Mouse (Mus musculus): ENCODE measurements around the gene Spert.

Spert gene

DNA sequence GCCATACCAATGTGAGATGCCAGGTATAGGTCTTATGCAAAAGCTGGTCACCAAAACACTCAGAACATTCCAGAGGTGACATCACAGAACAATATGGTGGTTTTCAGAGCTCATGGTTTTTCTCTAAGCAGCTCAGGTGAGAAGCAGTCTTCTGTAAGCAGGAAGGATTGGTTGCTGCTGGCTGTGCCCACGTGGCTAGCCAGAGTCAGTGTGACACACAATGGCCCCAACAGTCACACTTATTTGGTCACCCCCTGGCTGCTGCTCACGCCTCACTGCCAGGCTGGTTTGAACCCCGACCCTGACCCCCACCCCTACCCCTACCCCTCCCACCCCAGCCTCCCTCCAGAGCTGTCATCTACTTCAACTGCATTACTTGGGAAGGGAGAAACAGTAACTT lies at the start of gene Spert:
Gene Spert, minus strand, starts transcription at position 139 of the 400 bp plus-strand sequence.
- DNase-seq (ENCODE audit: low read depth, low spot score), result no peak

DNA sequence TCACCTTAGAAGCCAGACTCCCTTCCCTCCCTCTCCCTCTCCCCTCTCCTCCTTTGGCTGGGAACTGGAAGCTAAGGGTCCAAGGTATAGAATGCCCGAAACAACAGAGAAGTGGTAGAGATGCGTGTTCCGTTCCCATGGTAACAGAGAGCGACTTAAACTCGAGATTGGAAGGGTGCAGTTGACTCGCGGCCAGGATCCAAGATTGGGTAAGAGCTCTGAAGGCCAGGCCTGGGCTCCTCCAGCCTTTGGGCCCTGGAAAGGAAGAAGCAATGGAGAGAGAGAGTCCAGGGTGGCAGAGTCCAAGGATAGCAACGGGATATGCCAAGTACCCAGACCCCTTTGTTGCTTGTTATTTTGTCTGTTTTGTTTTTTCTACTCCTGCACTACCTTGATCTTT lies 49.2 kb upstream of the Spert start, which contains the start of gene Erich6b:
Gene Erich6b, plus strand, starts transcription at position 180 of the 400 bp plus-strand sequence.
- DNase-seq (ENCODE audit: low read depth, low spot score), result no peak

DNA sequence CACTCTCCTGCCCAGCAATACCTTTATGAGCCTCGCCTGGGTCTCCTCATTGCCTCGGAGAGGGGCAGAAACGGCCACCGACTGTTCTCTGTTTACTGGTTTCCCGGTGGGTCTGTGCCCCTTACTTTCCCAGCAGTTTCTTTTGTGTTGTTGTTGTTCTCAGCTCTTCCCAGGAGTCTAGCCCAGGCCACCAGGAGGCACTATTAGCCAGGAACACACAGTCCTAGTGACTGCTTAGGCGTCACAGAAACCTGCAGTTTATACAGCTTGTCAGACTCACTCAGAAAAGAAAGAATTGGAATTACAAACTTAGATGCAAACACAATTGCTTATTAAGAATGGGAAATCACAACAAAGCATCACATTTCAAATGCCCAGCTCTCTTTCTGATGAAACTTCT lies 48.5 kb upstream of the Spert start:
- DNase-seq (ENCODE audit: low read depth, low spot score), result no peak

DNA sequence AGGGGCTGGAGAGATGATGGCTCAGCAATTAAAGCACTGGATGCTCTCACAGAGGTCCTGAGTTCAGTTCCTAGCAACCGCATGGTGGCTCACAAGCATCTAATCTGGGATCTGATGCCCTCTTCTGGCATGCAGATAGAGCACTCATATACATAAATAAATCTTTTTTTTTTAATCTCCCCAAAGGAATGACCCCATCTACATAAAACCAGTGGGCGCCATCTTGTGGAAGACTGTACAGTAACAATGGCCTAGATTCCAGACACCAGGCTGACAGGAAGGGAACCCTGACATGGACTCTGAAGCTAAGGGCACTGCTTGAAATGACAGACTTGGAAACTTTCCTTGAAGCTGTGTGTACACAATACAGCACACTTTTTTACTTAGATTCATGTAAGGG lies 47.9 kb upstream of the Spert start:
- DNase-seq (ENCODE audit: low read depth, low spot score), result no peak

DNA sequence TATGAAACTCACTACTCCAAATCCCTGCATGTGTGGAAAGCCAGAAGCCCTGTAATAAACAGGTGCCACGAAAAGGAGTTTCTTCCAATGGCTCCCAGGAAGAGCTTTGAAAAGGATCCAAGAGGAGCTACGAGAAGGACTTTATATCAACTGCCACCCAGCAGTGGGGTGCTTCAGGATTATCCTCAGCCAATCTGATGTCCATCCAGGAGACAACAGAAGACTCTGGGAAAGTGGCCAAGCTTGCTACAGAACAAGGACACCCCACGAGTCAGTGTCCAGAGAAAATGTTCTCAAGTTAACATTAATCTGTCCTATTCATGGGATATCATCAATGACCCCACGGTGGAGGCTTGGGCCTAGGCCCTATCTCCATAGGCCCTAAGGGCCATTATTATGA lies 44.7 kb upstream of the Spert start:
- no peak for DNase-seq (ENCODE audit: low read depth, low spot score)

DNA sequence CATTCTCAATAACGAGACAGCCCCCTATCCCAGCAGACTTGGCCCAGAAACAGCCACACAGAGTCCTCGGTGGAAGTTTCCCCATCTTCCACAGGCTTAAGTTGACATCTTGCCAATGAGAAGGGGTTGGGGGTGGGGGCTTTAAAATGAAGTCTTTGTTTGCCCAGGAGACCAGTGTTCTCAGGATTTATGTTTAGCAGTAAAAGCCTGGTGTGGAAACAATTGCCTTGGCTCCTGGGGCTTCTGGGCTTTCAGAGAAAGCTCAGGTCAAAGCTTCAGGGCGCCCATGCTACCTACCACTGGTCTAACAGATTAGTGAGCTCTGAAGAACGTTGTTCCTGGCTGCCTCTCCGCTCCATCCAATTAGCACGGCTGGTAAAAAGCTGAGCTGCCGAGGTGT lies 43.2 kb upstream of the Spert start:
- no peak for DNase-seq (ENCODE audit: low read depth, low spot score)

DNA sequence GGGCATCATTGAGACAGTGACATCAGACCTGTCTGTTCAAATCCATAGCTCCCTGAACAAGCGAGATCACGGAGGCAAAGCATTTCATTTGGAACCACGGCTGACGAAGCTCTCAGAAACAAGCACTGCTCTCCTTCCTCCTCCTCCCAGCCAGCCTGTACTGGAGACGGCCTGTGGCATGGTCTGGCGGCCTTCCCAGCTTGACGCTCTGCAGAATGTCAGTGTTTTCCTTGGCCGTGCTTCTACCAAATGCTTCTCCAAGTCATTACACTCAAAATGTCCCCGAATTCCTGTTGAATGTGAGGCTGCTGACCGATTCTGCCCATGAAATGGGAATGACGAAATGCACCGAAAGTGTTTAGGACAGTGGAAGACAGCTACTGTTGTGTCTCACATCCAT lies 42.4 kb upstream of the Spert start:
- DNase-seq (ENCODE audit: low read depth, low spot score), result no peak

DNA sequence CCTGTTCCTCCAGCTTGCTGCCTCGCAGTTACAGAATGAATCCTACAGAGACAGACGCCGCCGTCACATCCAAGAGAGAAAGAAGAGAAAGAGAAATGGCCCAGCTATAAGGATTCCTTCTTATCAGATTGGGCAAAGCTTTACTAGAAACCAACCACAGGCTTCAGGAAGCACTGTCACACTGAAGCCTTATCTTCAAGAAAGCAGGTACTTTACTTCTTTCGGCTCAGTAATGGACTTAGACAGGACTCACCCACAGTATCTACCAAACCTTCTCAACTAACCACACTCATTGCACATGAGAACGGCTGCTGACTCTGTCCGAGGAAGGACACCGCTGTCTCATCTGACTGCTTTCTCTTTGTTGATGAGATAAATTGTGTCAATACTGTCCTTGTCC lies 36.0 kb upstream of the Spert start:
- DNase-seq (ENCODE audit: low read depth, low spot score), result no peak

DNA sequence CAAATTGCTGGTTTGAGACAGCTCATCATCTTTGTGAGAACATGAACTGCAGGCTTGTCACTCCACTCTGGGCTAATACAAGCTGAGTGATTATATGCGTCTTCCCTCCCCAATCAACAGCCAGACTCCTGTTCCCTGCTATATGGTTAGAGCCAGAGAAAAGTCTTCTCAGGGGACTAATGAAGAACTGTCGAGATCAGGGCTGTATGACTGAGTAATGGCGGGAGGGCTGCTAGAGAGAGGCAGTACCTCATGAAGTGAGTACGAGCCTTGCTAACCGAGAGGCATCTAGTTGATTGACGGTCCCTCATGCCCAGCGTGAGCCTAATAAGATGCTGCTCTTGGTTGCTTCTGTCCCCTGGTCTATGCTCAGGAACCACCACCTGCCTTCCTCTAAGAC lies 30.1 kb upstream of the Spert start:
- DNase-seq (ENCODE audit: low read depth, low spot score), result no peak

DNA sequence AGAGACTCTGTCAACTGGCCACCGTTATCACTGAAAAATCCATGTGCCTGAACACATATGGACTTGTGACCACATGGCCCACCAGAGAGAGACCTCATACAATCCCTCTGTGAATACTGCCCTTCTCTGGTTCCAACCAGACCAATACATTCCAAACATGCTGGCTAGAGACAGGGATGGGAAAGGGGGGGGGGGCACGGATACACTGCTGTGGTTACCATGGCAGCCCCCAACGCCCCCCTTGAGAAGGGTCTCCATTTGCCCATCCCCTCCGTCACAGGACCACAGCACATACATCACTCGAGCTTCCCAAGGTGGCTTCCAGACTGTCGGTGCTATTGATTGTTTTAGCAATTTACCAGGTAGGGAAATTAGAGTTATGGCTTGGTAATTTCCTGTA lies 23.5 kb upstream of the Spert start:
- no peak for DNase-seq (ENCODE audit: low read depth, low spot score)

DNA sequence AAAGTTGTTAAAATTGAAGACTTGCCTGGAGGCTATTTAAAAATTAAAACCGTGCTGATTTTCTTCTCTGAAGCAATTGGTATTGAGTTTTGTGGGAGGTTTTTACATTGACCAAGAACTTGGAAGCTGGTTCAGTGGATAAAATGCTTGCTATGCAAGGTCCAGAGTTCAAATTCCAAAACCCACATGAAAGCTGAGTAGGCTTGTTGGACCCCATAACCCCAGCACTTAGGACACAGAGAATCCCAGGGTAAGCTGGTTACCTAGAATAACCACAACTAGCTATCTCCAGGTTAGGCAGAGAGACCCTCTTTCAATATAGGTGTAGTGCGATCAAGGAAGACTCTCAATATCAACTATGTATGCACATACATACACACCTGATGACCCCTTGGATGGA lies 16.3 kb upstream of the Spert start:
- DNase-seq (ENCODE audit: low read depth, low spot score), result no peak

DNA sequence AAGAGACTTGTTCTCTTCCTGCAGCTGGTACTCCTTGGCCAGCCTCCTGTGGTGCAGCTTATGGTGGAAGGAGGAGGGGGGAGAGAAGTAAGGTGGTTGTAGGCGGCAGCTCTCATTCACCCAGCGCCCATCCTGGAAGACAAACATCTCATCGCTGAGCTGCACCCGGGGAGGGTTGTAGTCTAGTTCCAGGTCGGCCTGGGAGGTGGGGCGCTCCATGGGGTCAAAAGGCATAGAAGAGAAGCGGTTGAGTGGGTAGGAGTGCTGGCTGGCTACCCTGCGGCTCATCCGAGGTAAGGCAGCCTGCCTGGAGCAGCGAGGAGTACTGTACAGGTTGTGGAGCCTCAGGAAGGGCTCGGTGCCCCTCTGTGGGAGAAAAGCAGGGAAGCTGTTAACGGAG lies 9.0 kb downstream of the Spert start:
- no peak for DNase-seq (ENCODE audit: low read depth, low spot score)

DNA sequence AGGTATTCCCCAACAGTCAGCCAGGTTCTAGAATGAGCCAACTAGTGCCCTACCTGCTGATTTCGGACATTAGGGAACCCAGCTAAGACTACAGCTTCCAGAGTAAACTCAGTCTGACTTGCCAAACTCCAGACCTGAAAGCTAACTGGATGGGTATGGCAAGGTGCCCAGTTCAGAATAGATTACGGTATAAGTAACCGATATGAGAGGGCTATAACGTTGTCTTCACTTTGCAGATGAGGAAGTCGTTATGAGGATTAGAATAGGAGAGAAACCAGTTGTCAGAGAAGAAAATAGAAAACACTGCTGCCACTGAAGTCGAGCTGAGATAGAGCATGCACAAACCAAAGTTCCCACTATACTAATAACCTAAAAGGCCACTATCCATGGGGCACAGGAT lies 13.9 kb downstream of the Spert start:
- DNase-seq (ENCODE audit: low read depth, low spot score), result no peak

DNA sequence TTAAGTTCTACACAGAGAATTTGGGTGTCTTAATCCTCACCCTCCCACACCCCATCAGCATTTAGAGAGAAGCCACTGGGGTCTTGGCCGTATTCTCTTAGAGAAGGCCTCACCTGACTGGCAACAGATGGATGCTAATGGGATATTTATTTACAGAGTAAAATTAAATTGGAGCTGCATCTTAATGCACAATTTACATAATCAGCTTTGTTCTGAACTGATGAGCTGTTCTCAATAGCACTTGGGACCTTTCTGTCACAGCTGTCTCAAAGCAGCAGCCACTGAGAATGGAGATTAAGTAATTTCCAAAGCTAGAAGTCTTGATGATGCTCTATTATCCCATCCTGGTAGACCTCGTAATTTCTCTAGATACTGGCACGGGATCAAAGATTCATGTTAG lies 26.6 kb downstream of the Spert start:
- no peak for DNase-seq (ENCODE audit: low read depth, low spot score)

DNA sequence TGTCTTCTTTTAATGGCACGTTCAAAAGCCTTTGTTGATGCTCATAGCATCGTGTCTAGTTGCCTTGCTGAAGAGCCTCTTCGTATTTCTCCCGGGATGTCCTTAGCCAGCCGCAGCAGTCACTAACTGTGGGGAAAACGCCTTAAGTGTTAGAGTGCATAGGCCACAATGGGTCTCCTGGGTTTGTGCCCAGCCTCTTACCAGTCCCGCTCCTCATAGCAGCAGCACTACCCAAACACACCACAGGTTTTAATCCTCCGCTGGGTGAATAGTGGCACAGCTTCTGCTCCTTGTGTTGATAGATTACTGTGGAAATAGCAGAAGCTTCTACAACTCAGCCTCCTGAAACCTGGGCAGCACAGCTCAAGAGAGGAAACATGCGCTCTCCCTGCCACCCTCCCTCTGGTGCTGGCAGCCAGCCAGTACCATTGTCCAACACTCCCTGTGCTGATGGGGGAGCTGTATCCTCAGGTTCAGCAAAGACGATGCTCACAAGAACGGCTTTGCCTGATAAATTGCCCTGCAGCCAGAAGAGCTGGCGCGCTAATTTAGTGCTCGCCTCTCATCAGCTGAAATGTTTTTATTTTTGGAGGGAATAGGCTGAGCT lies 27.3 kb downstream of the Spert start:
- DNase-seq (ENCODE audit: low read depth, low spot score), result no peak

DNA sequence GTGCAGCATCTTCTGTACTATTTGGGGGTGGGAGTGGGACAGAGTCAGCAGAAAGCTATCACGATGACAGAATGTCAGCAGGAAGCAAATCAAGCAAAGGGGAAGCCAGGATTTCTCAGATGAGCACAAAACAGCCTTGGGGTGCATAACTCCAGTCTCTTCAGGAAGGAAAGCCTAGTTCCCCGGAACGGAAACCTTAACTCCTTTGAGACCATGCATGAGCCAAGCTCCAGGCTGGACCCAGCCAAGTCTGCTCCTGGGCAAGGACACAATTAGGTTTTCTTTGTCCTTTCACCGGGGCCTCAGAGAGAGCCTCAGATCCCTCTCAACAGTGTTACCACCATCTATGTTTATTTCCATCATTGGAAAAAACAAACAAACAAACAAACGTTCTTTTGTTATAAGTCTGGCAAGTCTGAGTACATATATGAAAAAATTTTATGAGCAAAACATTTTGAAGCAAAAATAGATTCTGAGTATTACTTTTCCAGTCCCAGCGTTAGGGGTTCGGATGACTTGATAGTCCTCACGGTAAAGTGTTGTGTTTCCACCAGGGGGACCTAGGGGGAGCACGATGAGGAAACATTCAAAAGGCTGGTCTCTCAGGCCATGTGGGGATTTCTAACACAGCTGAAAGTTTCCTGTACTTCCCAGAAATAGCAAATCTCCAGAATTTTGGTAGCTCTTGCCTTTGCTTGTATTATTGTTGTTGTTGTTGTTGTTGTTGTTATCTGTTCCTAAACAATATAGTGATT lies 31.2 kb downstream of the Spert start:
- no peak for DNase-seq (ENCODE audit: low read depth, low spot score)

DNA sequence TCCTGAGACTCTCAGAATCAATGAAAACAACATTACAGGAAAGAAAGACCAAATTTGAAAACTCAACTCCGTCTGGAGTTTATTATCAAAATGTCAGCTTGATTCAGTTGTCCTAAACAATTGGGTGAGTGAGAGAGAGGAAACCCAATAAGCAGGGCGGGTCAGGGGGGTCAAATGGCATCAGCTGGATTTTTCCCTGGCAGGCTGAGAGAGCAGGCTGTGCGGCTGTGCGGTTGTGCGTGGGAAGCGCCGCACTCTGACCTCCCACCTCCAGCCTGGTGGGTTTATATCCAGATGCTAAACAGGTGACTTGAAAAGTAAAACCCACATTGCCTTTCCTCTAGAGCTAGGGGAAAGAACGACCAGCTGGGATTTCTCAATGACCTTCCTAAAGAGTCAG lies 51.2 kb downstream of the Spert start:
- peak; percentile 51 for DNase-seq (ENCODE audit: low read depth, low spot score)

DNA sequence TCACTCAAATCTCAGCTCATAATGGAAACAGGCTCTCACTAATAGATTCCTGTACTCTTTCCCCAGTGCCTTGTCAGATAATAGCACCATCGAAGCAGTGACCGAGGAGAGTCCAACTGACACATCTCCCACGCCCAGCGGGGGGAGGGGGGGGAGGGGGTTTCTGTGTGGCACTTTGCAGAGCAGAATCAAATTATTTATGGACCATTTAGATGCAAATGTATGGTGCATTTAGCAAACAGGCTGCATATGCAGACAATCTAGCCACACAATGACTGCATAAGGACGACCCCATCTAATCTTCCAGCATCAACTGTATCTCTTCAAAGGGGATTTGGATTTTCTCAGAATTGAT lies 51.9 kb downstream of the Spert start:
- DNase-seq (ENCODE audit: low read depth, low spot score), result peak; percentile 36

DNA sequence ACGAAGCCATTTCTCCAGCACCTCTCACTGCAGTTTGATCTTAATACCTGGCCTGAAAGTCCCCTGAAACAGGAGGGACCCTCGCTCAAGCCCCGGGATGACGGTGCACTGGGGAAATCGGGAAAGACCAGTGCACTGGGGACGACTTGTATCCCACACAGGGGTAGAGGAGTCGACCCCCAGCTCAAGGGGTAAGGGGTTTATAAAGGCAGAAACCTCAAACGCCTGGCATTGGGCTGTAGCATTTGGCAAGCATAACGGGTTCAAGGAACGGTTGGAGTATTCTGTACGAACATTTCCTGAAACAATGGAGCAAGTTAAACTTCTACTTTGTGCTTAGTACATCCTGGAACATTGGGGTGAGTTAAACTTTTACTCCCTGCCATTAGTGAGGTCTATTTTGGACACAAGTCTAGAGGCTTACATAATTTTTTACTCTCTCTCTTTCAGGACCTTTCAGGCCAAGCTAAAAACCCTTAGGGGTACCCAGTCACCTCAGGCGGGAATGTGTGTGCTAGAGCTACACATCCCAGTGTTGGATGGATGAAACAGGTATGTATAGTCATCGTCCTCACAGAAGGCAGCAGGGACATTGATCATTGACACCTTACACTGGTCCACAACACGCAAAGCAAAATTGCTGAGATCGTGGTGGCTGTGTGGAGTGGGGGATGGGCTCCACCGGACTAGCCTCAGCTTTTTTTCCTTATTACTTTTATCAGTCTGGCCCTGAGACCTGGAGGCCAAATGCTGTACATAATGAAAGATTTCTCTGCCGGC lies 52.5 kb downstream of the Spert start:
- no peak for DNase-seq (ENCODE audit: low read depth, low spot score)

DNA sequence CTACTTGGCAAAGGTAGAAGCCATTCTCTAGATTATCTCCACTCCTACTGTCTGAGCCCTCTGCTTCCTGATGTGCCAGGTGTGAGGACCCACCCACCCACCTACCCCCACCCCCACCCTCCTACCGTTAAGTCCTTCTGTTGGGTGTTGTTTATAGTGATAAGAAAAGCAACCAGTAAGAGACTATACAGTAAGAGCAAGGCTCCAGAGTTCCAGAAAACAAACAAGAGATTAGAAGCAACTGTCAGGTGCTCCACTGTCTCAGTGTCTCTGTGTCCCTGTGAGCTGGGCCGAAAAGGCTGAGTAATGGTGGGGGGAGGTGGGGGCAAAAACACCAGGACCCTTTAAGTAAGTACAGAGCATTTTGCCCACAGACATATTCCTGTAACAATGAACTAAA lies 53.7 kb downstream of the Spert start:
- no peak for DNase-seq (ENCODE audit: low read depth, low spot score)

Measured in embryo, embryonic 11.5 days (tissue).